Mouse (Mus musculus): ENCODE data around the gene Pdzd2.

- TF ChIP-seq CTCF (IDR thresholded peaks at IDR 0.05; ENCODE audit: control insufficient read depth, insufficient read depth, low read length): no peak
- TF ChIP-seq POLR2A (IDR thresholded peaks at IDR 0.05; ENCODE audit: borderline replicate concordance, control insufficient read depth, low read depth, low read length): no peak
Observed at GRCm38 (mm10) chr15:12439351-12439751, 300.4 kb downstream of the Pdzd2 start.

Data from bone marrow, adult 2 months (tissue).